31 mouse cellular contexts compared by ENCODE assay signal in the genomic region with DNA sequence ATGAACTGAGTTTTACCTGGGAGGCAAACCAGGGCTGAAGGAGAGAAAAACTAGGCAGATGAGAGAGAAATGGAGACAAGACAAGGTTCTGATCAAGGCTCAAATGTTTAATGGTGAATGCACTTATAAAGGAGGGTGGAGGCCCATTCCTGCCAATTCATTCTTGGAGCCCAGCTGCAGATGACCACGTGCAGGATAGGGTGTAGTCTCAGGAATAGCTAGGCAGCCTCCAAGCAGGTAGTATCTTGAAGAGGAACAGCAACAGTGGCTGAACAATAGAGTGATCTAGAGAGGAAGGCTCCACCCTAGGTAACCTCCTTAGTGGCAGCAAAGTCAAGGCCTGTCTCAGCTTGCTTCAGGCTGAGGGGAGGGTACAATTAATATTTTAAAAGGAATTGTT.
"Had no signal": no experiment of that assay in that cellular context is flagged by ENCODE, and none has a peak within 500 bp of the region (broad histone marks: within the 10 kb centered on the region; RNA-seq: fewer than 3 reads in every experiment).

No protein-coding gene starts in this region.

- H3K9ac ChIP-seq: limb, embryonic 12.5 days; limb, embryonic 13.5 days; limb, embryonic 15.5 days; liver, embryonic 12.5 days; liver, embryonic 13.5 days; liver, embryonic 14.5 days; liver, embryonic 15.5 days; liver, postnatal 0 days; lung, embryonic 14.5 days; lung, embryonic 15.5 days; midbrain, embryonic 12.5 days; midbrain, embryonic 13.5 days; midbrain, embryonic 15.5 days; neural tube, embryonic 12.5 days had no signal

- H3K4me2 ChIP-seq: limb, embryonic 12.5 days; limb, embryonic 13.5 days; limb, embryonic 15.5 days; liver, embryonic 11.5 days; liver, embryonic 12.5 days; liver, embryonic 13.5 days; liver, embryonic 15.5 days; lung, embryonic 14.5 days; lung, embryonic 15.5 days; midbrain, embryonic 11.5 days; midbrain, embryonic 12.5 days; midbrain, embryonic 13.5 days; midbrain, embryonic 15.5 days; neural tube, embryonic 12.5 days had no signal

- DNase-seq: left cerebral cortex, postnatal 4 days; liver; liver, embryonic 13.5 days; liver, postnatal 0 days; lung, adult 18-20 months; lung, adult 2 months; lung, embryonic 14.5 days; lung, postnatal 10 days; lung, postnatal 14 days; lung, postnatal 36 days; lung, postnatal 4 days; midbrain, embryonic 14.5 days had no signal

- H3K27ac ChIP-seq: limb, embryonic 12.5 days; limb, embryonic 13.5 days; limb, embryonic 15.5 days; liver, embryonic 12.5 days; liver, embryonic 13.5 days; liver, embryonic 14.5 days; liver, embryonic 15.5 days; lung, embryonic 15.5 days; macrophage; midbrain, embryonic 10.5 days; midbrain, embryonic 12.5 days; midbrain, embryonic 13.5 days; midbrain, embryonic 15.5 days; neural tube, embryonic 12.5 days had no signal

- H3K27me3 ChIP-seq: limb, embryonic 12.5 days; limb, embryonic 13.5 days; limb, embryonic 15.5 days; liver, embryonic 12.5 days; liver, embryonic 13.5 days; liver, embryonic 15.5 days; lung, embryonic 15.5 days; megakaryocyte, embryonic 14.5 days; midbrain, embryonic 12.5 days; midbrain, embryonic 13.5 days; midbrain, embryonic 15.5 days; neural tube, embryonic 12.5 days had no signal

- ATAC-seq: liver, embryonic 12.5 days; liver, postnatal 0 days; lung, postnatal 0 days; midbrain, embryonic 13.5 days; midbrain, embryonic 15.5 days; midbrain, embryonic 16.5 days had no signal

- H3K4me3 ChIP-seq: limb, embryonic 12.5 days; limb, embryonic 13.5 days; limb, embryonic 15.5 days; liver, embryonic 12.5 days; liver, embryonic 13.5 days; liver, embryonic 15.5 days; lung, embryonic 15.5 days; megakaryocyte, embryonic 14.5 days; midbrain, embryonic 10.5 days; midbrain, embryonic 12.5 days; midbrain, embryonic 13.5 days; midbrain, embryonic 15.5 days; myocyte; neural tube, embryonic 12.5 days had no signal

- H3K36me3 ChIP-seq: limb, embryonic 12.5 days; limb, embryonic 13.5 days; limb, embryonic 15.5 days; liver, embryonic 12.5 days; liver, embryonic 13.5 days; liver, embryonic 15.5 days; lung, embryonic 15.5 days; midbrain, embryonic 10.5 days; midbrain, embryonic 12.5 days; midbrain, embryonic 13.5 days; midbrain, embryonic 15.5 days; neural tube, embryonic 12.5 days had no signal

- H3K9me3 ChIP-seq: limb, embryonic 12.5 days; limb, embryonic 13.5 days; limb, embryonic 15.5 days; liver, embryonic 12.5 days; liver, embryonic 13.5 days; liver, embryonic 15.5 days; lung, embryonic 15.5 days; midbrain, embryonic 10.5 days; midbrain, embryonic 12.5 days; midbrain, embryonic 13.5 days; midbrain, embryonic 15.5 days; neural tube, embryonic 12.5 days had no signal

- H3K4me1 ChIP-seq: limb, embryonic 12.5 days; limb, embryonic 13.5 days; limb, embryonic 15.5 days; liver, embryonic 12.5 days; liver, embryonic 13.5 days; liver, embryonic 15.5 days; lung, embryonic 15.5 days; megakaryocyte, embryonic 14.5 days; midbrain, embryonic 10.5 days; midbrain, embryonic 12.5 days; midbrain, embryonic 13.5 days; midbrain, embryonic 15.5 days; neural tube, embryonic 12.5 days had no signal
